Comparison of ENCODE assay signal across 19 mouse cellular contexts in the genomic region with DNA sequence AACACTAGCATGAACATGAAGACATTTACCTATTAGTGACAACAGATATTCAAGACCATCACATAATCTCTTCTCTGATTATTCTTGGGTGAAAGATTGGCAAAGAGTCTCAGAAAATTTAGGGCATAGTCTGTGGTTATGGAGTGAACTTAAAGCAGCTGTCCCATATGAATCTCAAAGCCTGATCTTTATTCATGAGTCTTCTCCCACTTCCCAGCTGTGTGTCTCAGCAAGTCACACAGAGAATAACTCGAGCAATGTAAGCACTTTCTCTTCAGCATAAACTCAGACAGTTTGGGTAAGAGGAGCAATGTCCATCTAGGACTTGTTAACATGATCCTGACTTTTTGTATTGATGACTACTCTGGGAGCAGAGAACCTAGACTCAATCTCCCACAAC.
"Had no signal": no experiment of that assay in that cellular context is flagged by ENCODE, and none has a peak within 500 bp of the region (broad histone marks: within the 10 kb centered on the region; RNA-seq: fewer than 3 reads in every experiment).

No protein-coding gene starts in this region.

- ATAC-seq: liver, postnatal 0 days; lung, postnatal 0 days; midbrain, embryonic 13.5 days; midbrain, embryonic 15.5 days had no signal

- H3K27ac ChIP-seq: liver, embryonic 13.5 days; liver, embryonic 15.5 days; lung, embryonic 15.5 days; macrophage; midbrain, embryonic 13.5 days; midbrain, embryonic 15.5 days; neural tube, embryonic 13.5 days; stomach, embryonic 15.5 days; stomach, postnatal 0 days had no signal

- H3K4me2 ChIP-seq: liver, embryonic 13.5 days; liver, embryonic 15.5 days; lung, embryonic 15.5 days; midbrain, embryonic 13.5 days; midbrain, embryonic 15.5 days; neural tube, embryonic 13.5 days; stomach, embryonic 15.5 days had no signal

- H3K36me3 ChIP-seq: liver, embryonic 13.5 days; liver, embryonic 15.5 days; lung, embryonic 15.5 days; midbrain, embryonic 13.5 days; midbrain, embryonic 15.5 days; neural tube, embryonic 13.5 days; stomach, embryonic 15.5 days had no signal

- H3K27me3 ChIP-seq: liver, embryonic 13.5 days; liver, embryonic 15.5 days; lung, embryonic 15.5 days; megakaryocyte, embryonic 14.5 days; midbrain, embryonic 13.5 days; midbrain, embryonic 15.5 days; neural tube, embryonic 13.5 days; stomach, embryonic 15.5 days had no signal

- H3K9ac ChIP-seq: liver, embryonic 13.5 days; liver, embryonic 15.5 days; liver, postnatal 0 days; lung, embryonic 15.5 days; midbrain, embryonic 13.5 days; midbrain, embryonic 15.5 days; neural tube, embryonic 13.5 days; stomach, embryonic 15.5 days had no signal

- H3K4me1 ChIP-seq: liver, embryonic 13.5 days; liver, embryonic 15.5 days; lung, embryonic 15.5 days; megakaryocyte, embryonic 14.5 days; midbrain, embryonic 13.5 days; midbrain, embryonic 15.5 days; neural tube, embryonic 13.5 days; stomach, embryonic 15.5 days had no signal

- H3K9me3 ChIP-seq: liver, embryonic 13.5 days; liver, embryonic 15.5 days; lung, embryonic 15.5 days; megakaryocyte, embryonic 14.5 days; midbrain, embryonic 13.5 days; midbrain, embryonic 15.5 days; neural tube, embryonic 13.5 days; stomach, embryonic 15.5 days had no signal

- DNase-seq: liver, embryonic 13.5 days; liver, postnatal 0 days; lung, adult 2 months; lung, postnatal 14 days; lung, postnatal 36 days; right cerebral cortex, postnatal 14 days; thymus, adult 18-20 months; thymus, postnatal 14 days; thymus, postnatal 36 days had no signal

- H3K4me3 ChIP-seq: liver, embryonic 13.5 days; liver, embryonic 15.5 days; lung, embryonic 15.5 days; megakaryocyte, embryonic 14.5 days; midbrain, embryonic 13.5 days; midbrain, embryonic 15.5 days; neural tube, embryonic 13.5 days; stomach, embryonic 15.5 days had no signal
